Mouse (Mus musculus): Measurements from ENCODE around the gene Lsm4.
A peak's percentile ranks its signal among the peaks of the same experiment; 100 is the strongest.

Lsm4 gene

DNA sequence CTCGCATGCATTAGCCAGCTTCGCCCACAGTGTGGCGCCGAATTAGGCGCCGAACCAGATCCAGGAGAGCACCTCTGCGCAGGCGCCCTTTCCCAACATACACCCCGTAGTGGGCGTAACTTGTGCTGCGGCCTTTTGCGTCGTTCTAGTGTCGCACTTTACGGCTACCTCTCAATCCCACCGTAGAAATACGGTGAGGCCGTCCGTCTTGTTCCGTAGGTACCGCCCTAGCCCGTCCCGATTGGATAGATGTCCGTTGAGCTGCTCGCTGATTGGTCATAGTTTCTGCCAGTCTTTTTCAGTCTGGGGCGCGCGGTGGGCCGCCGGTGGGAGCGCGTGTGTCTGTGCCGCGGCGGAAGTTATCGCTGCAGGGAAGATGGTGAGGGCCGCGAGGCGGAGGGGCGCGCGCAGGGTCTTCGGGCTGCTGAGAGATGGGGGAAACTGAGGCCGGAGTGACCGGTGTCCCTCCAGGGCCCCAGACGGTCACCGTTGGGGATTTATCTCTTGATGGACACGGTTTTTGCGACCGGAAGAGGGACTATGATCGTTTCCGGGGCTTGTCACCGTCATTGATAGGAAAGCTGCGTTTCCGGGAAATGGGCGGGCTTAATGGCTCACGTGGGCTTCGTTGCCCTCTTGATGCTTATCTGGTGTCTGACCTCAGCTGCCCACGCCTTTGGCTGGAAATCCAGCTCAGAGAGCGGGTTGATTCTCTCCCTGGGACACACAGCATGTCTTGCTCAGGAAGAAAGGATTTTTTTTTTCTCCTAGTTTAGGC lies at the start of gene Lsm4:
Lsm4 (plus strand) TSS at position 170 of the 778 bp plus-strand sequence.
- peak; percentile 100 for DNase-seq

DNA sequence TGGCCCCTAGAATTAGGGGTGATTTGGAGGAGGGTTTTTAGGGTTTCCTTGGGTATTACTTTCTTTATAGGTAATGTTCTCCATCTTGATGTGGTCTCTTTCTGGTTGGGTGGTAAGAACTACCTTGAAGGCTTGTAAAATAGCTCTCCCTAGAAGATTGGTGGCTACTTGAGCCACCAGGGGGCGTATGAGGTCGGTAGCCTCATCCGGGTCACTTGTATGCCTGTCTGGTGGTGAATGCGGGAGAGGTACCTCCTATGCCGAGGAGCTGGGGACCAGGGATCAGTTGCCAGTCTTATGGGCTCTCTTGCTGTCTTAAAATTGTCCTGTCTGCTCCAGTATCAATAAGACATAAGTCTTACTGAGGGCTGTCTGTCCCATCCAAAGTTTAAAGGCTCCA lies 47.9 kb upstream of the Lsm4 start:
- no peak for DNase-seq

GRCm38 (mm10) chr8:70627041-70627440 lies 46.0 kb upstream of the Lsm4 start:
- no peak for DNase-seq

- peak; percentile 92 for DNase-seq
These were observed 44.0 kb upstream of the Lsm4 start for GRCm38 (mm10) chr8:70628986-70629490.

- DNase-seq: peak; percentile 99
These were observed 43.2 kb upstream of the Lsm4 start for GRCm38 (mm10) chr8:70629574-70630531.

- DNase-seq: peak; percentile 98
These were observed 42.3 kb upstream of the Lsm4 start for GRCm38 (mm10) chr8:70630532-70631381.

DNA sequence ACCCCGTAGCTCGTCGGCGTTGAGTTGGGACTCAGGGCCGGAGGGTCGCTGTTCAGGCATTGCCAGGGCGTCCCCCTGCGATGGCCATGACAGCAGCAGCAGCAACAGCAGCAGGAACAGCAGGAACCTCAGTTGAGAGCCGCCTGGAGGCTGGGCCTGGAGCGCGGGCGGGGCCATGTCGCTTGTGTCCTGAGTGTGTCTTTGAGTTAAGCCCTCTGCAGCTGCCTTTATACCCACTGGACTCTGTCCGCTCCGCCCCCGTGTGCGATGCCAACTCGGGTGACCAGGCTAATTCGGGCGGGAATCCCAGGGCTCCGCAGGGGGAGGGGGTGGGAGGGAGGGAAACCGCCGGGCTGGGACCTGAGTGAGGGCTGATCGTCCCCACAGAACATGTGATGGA lies 41.6 kb upstream of the Lsm4 start:
- DNase-seq: peak; percentile 96

DNA sequence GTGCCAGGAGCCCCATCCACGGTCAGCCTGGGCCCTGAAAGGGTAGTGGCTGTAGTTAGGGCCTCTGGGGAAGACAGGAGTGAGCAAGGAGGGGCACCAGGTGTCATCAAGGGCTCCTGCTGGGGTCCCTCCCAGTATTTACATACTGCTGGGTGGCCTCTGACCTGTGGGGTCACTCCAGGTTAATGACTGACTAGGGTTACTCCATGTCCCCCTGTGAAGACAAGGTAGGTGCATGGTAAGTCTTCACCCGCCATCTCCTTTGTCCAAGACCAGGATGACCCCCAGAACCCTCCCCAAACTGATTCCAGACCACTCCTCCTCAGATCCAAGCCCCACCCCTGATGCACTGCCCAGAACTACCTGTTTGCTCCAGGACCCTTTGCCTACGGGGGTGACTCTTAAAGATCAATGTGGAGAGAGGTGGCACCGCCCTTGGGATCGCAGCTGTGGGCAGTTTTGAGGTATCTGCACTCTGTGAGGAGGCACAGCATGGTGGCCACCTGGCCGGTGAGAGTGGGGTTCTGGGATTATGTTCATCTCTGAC lies 40.6 kb upstream of the Lsm4 start, which contains the start of gene Gdf15:
Gdf15 (minus strand) TSS at position 111 of the 547 bp plus-strand sequence.
- DNase-seq: no peak

- peak; percentile 98 for DNase-seq
These were observed 39.0 kb upstream of the Lsm4 start for GRCm38 (mm10) chr8:70634066-70634465.

- peak; percentile 92 for DNase-seq
These were observed 37.5 kb upstream of the Lsm4 start for GRCm38 (mm10) chr8:70635527-70635926.

- DNase-seq: no peak
These were observed 36.2 kb upstream of the Lsm4 start for GRCm38 (mm10) chr8:70636838-70637237.

DNA sequence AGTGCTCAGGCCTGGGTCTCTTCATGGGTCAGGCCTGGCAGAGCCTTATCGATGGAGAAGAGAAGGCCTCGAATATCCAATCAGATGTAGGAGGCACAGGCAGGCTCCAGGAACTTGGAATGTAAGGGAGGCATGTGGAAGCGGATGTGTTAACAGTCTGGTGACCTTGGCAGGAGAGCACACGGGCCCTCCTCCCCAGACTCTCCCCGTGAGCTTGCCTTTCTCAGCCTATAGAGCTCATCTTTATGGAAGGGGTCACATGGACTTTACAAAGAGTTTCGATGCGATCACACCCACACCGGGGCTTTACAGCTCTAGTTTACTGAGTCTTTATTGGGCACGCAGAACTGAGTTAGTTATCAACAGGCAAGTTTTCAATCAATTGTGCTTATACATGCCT lies 34.3 kb upstream of the Lsm4 start:
- no peak for DNase-seq

- no peak for DNase-seq
These were observed 30.0 kb upstream of the Lsm4 start for GRCm38 (mm10) chr8:70643019-70643418.

GRCm38 (mm10) chr8:70644065-70644464 lies 29.0 kb upstream of the Lsm4 start:
- DNase-seq: no peak

- DNase-seq: peak; percentile 98
These were observed 27.4 kb upstream of the Lsm4 start for GRCm38 (mm10) chr8:70645501-70646224.

DNA sequence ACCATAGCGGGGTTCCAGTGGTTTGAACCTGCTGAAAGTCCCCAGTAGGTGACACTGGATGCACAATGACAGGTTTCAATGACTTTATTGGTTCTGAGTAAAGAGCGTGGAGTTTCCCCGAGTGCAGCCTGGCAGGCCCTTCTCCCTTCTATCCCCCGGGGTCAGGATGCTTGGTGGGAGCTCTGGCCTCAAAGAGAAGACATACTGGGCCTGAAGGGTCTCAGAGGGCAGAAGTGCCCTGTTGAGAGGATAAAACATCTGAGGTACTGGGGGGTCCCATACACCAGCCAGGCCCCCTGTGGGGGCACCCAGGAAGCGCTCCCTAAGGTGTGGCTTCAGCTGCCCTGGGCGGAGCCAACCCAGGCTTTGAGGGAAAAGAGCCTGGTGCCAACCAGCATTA lies 26.7 kb upstream of the Lsm4 start:
- DNase-seq: peak; percentile 94

DNA sequence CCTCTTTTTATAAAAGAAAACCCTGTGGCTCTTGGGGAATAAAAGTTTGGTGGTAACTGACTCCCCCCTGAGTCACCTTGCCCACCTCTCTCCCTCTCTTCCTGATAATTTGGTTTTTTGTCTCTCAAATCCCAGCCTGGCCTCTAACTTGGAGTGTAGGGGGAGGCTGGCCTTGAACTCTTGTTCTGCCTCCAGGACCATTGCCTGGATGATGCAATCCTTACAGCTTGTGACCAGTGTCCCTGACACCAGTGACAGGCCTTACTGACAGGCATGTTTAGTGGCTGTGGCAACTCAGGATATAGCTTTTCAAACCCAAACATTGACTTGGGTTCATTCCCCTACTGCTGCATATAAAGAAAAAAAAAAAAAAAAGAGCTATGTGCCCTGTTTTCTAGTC lies 26.3 kb upstream of the Lsm4 start:
- no peak for DNase-seq

- DNase-seq: peak; percentile 95
These were observed 25.5 kb upstream of the Lsm4 start for GRCm38 (mm10) chr8:70647343-70648163.

DNA sequence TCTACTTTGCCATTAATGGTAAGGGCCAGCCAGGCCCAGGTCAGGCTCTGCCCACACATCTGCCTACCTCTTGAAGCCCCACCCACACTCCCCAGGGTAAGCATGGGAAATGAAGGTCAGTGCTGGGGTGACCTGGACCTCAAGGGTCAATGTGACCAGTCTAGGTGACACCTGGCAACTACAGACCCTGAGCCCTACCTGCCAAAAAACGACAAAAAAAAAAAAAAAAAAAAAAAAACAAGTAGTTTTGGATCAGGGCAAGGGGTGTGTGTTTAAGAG lies 24.9 kb upstream of the Lsm4 start:
- no peak for DNase-seq

DNA sequence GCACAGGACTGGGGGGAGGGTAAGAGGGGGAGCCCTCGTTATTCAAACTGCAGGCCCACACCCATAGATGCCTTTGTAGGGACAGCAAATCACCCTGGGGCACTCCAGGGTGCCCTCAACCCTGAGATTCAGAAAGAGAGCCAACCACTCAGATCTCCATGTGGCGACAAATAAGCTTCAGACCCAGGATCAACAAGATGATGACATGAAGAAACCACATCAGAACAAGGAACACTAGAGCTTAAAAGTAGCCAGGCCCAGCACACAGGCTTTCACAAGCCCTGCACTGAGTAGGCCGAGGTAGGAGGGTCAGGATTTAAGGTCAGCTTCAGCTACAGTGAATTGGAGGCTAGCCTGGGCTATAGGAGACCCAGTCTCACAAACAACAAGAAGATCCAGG lies 24.1 kb upstream of the Lsm4 start:
- DNase-seq: no peak

DNA sequence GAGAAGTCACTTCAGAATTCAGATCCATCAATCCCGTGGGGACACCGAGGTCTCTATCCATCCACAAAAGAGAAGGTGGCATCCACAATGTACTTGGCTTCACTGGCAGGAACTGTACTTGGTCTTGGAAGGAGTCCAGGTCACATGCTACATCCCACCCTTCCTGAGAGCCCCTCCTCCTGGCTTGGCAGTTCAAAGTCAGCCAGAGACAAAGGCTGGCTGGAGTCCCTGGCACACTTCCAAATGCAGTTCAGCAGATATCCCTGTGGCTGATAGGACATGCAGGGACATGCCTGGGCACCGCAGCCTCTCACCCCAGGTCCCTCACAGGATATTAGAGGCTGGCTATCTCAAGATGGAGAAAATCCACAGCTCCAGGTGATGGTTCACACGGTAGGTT lies 23.7 kb upstream of the Lsm4 start:
- peak; percentile 99 for DNase-seq
